Mouse (Mus musculus) spleen, adult 2 months (tissue): ENCODE results near the gene Usp36.

Source experiments
- CTCF ChIP-seq: fragments of 200-500 bp; IDR thresholded peaks from 2 replicates; pipeline ENCODE4 v1.5.1; 2011; ENCODE audit warnings: mild to moderate bottlenecking, inconsistent platforms; ENCODE audit not compliant: insufficient read depth, insufficient read length, insufficient replicate concordance; ENCODE audit errors: extremely low read depth
- POLR2A ChIP-seq: fragments of 200-500 bp; IDR thresholded peaks from 2 replicates; pipeline ENCODE4 v1.6.1; 2011; ENCODE audit warnings: low read depth, low read length, inconsistent platforms

- TF ChIP-seq CTCF (no peak), POLR2A (no peak)
Measured at GRCm38 (mm10) chr11:118223416-118224067, 66.5 kb downstream of the Usp36 start.
